Mouse (Mus musculus) bone marrow macrophage, adult 2 months (primary cell): ENCODE results near the gene Trim28. TPM values are rescaled to one million over a fixed set of nuclear protein-coding genes. Genes with fewer than 3 reads are reported as not detected.

Experiments used
- H3K27ac ChIP-seq: 2 replicates; pipeline ENCODE4 v1.5.1; 2012; ENCODE audit warnings: low read depth, low read length; ENCODE audit not compliant: insufficient read depth
- H3K4me1 ChIP-seq: 2 replicates; pipeline ENCODE4 v1.6.1; 2012; ENCODE audit warnings: low read length; ENCODE audit not compliant: control insufficient read depth, insufficient read depth
- H3K4me3 ChIP-seq: 2 replicates; pipeline ENCODE4 v1.5.1; 2012; ENCODE audit warnings: mild to moderate bottlenecking, low read length, moderate library complexity; ENCODE audit not compliant: insufficient read depth
- CTCF ChIP-seq: IDR thresholded peaks from 2 replicates; pipeline ENCODE4 v1.5.1; 2012; ENCODE audit warnings: low read depth, mild to moderate bottlenecking, low read length, moderate library complexity
- POLR2A ChIP-seq: IDR thresholded peaks from 2 replicates; pipeline ENCODE4 v1.6.1; 2012; ENCODE audit warnings: mild to moderate bottlenecking, low read depth, low read length, borderline replicate concordance
- polyA plus RNA-seq: library from polyadenylated mRNA; stranded (reverse); fragments of >200 nt; gene quantifications from 2 replicates; pipeline ENCODE4 v1.2.4, GENCODE M21; 2012; ENCODE audit not compliant: missing spikeins, insufficient read depth, insufficient read length

Trim28 gene
- polyA plus RNA-seq, 1 experiment, result 165 TPM

GRCm38 (mm10) chr7:13039181-13039580 lies 40.3 kb downstream of the Trim28 start:
- H3K27ac ChIP-seq, result peak overlapping the region; percentile 97
- peak overlapping the region; percentile 95 for H3K4me3 ChIP-seq
- H3K4me1 ChIP-seq, result peaks cover 22% of the 10 kb centered on the region

GRCm38 (mm10) chr7:13041256-13041655 lies 42.3 kb downstream of the Trim28 start:
- TF ChIP-seq CTCF (no peak), POLR2A (no peak)
- peaks cover 19% of the 10 kb centered on the region for H3K4me1 ChIP-seq
- no peak overlapping the region for H3K27ac ChIP-seq
- no peak overlapping the region for H3K4me3 ChIP-seq

More at GRCm38 (mm10) chr7:13039181-13039580, 40.3 kb downstream of the Trim28 start:
- TF ChIP-seq CTCF, result no peak
- TF ChIP-seq POLR2A, result no peak

- no peak overlapping the region for H3K27ac ChIP-seq
- no peak overlapping the region for H3K4me3 ChIP-seq
- TF ChIP-seq CTCF (no peak), POLR2A (no peak)
- H3K4me1 ChIP-seq, result peaks cover 17% of the 10 kb centered on the region
These were observed 43.6 kb downstream of the Trim28 start for GRCm38 (mm10) chr7:13042511-13042910.

GRCm38 (mm10) chr7:13043120-13043444 lies 44.2 kb downstream of the Trim28 start:
- peaks cover 17% of the 10 kb centered on the region for H3K4me1 ChIP-seq
- no peak overlapping the region for H3K4me3 ChIP-seq
- no peak overlapping the region for H3K27ac ChIP-seq
- TF ChIP-seq CTCF, result no peak
- TF ChIP-seq POLR2A, result no peak

GRCm38 (mm10) chr7:13043445-13044253 lies 44.7 kb downstream of the Trim28 start:
- Histone ChIP-seq H3K27ac (no peak overlapping the region), H3K4me1 (peaks cover 17% of the 10 kb centered on the region), H3K4me3 (peak overlapping the region; percentile 24)
- TF ChIP-seq CTCF (no peak), POLR2A (no peak)

GRCm38 (mm10) chr7:13044254-13044625 lies 45.3 kb downstream of the Trim28 start:
- H3K4me1 ChIP-seq, result peaks cover 13% of the 10 kb centered on the region
- peak overlapping the region; percentile 24; the same call in 1 of the 2 replicates for H3K4me3 ChIP-seq

GRCm38 (mm10) chr7:13046084-13046483 lies 47.2 kb downstream of the Trim28 start:
- Histone ChIP-seq H3K4me1 (no peaks in the 10 kb centered on the region), H3K27ac (no peak overlapping the region), H3K4me3 (no peak overlapping the region)
- TF ChIP-seq CTCF, result peak; percentile 23; the same call in 1 of the 2 replicates
- TF ChIP-seq POLR2A, result no peak

More at GRCm38 (mm10) chr7:13044254-13044625, 45.3 kb downstream of the Trim28 start:
- TF ChIP-seq POLR2A (no peak), CTCF (no peak)
- no peak overlapping the region for H3K27ac ChIP-seq

- Histone ChIP-seq H3K4me3 (no peak overlapping the region), H3K4me1 (peaks cover 5% of the 10 kb centered on the region), H3K27ac (no peak overlapping the region)
- TF ChIP-seq POLR2A, result no peak
- no peak for TF ChIP-seq CTCF
These were observed 54.1 kb downstream of the Trim28 start for GRCm38 (mm10) chr7:13053001-13053400.

- Histone ChIP-seq H3K4me3 (peak overlapping the region; percentile 93; the same call in 1 of the 2 replicates), H3K27ac (no peak overlapping the region), H3K4me1 (peaks cover 5% of the 10 kb centered on the region)
- TF ChIP-seq POLR2A, result no peak
- no peak for TF ChIP-seq CTCF
These were observed 54.6 kb downstream of the Trim28 start for GRCm38 (mm10) chr7:13053501-13053900.

GRCm38 (mm10) chr7:13053961-13054286 lies 55.0 kb downstream of the Trim28 start:
- H3K4me1 ChIP-seq, result peaks cover 5% of the 10 kb centered on the region
- TF ChIP-seq POLR2A, result 0 out of 2 replicates have a peak, but pooled peaks have one; percentile 67
- no peak for TF ChIP-seq CTCF
- peak overlapping the region; percentile 93 for H3K4me3 ChIP-seq
- no peak overlapping the region for H3K27ac ChIP-seq
